Mouse (Mus musculus): ENCODE data around the gene Nphp1. TPM values are rescaled to one million over a fixed set of nuclear protein-coding genes. Genes with fewer than 3 reads are reported as not detected.

Gene Nphp1
- polyA plus RNA-seq, 1 experiment: 25.9 TPM

DNA sequence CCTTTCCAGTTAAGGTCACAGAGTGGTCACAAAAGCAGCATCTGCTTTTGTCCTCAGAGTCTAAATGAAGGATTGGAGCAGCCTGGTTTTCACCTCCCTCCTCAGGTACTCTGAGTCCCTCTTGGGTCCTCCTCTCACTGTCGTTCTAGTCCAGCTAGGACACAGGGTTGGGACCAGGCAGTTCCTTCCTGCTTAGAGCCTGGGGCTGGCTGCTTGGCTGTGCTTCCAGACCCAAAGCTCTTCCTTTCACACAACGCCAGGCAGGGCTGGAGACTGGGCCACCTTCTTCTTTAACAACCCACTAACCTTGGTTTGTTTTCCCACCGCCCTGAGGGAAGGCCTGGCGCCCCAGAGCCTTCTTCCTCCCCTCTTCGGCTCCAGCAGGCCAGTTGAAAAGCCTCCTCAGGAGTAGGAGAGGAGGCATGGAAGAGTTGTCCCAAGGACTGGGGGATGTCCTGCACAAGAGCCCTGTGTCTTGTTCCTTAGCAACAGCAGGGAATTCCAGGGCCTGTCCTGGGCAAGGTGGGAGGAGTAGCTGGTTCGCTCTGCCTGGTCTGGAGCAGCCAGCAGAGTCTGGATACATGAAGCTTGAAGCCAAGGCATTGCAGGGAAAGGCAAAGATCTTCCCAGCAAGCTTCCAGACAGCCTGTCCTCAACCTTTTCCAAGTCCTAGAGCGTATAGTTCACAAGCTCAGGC lies 58.2 kb downstream of the Nphp1 start:
- WGBS: 72% methylated on average over 7 of the region's 7 CpGs
- Histone ChIP-seq H3K4me1 (ENCODE audit: control insufficient read depth, insufficient read depth, low read length) (0 out of 2 replicates have a peak, but pooled peaks cover 3% of the 10 kb centered on the region), H3K27ac (ENCODE audit: insufficient read depth, low read depth, low read length) (no peak overlapping the region), H3K27me3 (replicated peaks; ENCODE audit: control insufficient read depth, insufficient read depth, low read length) (no peaks in the 10 kb centered on the region), H3K4me3 (ENCODE audit: insufficient read depth, low read depth, low read length) (no peak overlapping the region), H3K36me3 (ENCODE audit: control insufficient read depth, insufficient read depth, low read length) (no peaks in the 10 kb centered on the region)
- TF ChIP-seq POLR2A (IDR thresholded peaks at IDR 0.05; ENCODE audit: low read depth, low read length): no peak
- no peak for TF ChIP-seq CTCF (conservative IDR thresholded peaks at IDR 0.05; ENCODE audit: insufficient read depth, insufficient read length, low read depth, low read length)
- DNase-seq: no peak

DNA sequence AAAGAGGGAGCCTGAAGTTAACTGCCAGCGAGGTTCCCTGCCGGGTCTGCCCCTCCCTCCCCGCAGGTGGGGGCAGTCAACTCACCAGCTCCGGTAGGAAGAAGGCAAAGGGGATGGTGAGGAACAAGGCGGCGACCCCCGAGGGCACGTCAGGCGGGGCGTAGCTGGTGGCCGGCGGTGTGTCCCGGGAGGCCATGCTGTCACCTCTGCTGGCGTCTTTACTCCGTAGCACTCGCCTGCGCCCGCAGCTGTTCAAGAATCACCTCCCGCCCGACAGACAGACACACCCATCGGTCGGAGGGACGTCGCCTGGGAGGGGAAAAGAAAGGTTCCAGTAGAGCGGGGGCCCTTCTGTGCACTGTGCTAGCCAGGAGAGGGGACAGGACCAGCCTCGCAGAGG lies 59.0 kb downstream of the Nphp1 start, which contains the start of gene Mall:
Gene Mall, minus strand, starts transcription at position 262 of the 400 bp plus-strand sequence.
- H3K27me3 ChIP-seq (replicated peaks; ENCODE audit: control insufficient read depth, insufficient read depth, low read length): no peaks in the 10 kb centered on the region
- WGBS: 6% methylated on average over 26 of the region's 26 CpGs
- H3K4me3 ChIP-seq (ENCODE audit: insufficient read depth, low read depth, low read length): peak within 1 kb of the TSS; percentile 43; the same call in 1 of the 2 replicates
- no peak within 1 kb of the TSS for H3K27ac ChIP-seq (ENCODE audit: insufficient read depth, low read depth, low read length)
- no peaks in the 10 kb centered on the region for H3K36me3 ChIP-seq (ENCODE audit: control insufficient read depth, insufficient read depth, low read length)
- DNase-seq: no peak
- TF ChIP-seq POLR2A (IDR thresholded peaks at IDR 0.05; ENCODE audit: low read depth, low read length): no peak
- TF ChIP-seq CTCF (conservative IDR thresholded peaks at IDR 0.05; ENCODE audit: insufficient read depth, insufficient read length, low read depth, low read length): no peak
- H3K4me1 ChIP-seq (ENCODE audit: control insufficient read depth, insufficient read depth, low read length): 0 out of 2 replicates have a peak, but pooled peaks cover 3% of the 10 kb centered on the region

DNA sequence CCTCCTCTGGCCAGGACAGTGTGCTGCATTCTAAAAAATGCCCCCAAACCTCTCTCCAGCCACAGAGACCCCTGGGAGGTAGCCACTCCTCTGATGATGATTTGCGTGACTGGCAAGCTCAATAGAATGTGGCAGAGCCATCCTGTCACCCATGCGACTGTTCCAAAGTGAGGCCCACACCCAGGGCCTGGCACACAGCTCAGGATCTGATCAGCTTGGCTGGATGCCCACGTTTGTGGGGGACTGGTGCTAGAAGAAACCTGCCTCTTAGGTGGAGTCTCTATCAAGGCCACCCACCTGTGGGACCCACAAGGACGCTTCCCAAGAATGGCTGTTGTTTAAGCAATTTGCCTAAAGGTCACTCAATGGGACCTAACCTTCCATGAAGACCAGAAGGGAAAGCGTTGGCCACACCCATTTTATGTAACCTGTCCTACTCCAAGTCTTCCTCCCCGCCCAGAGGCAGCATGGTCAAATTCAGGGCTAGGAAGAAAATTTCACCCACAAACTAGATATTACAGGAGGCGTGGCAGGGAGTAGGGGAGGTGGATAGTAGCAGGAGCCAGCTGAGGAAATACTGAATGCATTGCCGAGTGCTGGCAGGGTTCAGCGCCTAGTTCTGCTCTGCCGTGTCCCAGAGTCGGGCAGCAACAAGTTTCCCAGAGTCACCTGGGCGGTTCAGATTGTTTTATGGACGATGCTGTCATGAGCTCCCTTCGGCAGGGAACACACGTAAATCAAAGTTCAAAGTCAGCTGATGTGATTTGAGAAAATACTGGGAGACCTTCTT lies 59.8 kb downstream of the Nphp1 start:
- DNase-seq: no peak
- H3K4me1 ChIP-seq (ENCODE audit: control insufficient read depth, insufficient read depth, low read length): 0 out of 2 replicates have a peak, but pooled peaks cover 3% of the 10 kb centered on the region
- no peaks in the 10 kb centered on the region for H3K27me3 ChIP-seq (replicated peaks; ENCODE audit: control insufficient read depth, insufficient read depth, low read length)
- TF ChIP-seq POLR2A (IDR thresholded peaks at IDR 0.05; ENCODE audit: low read depth, low read length): no peak
- no peak for TF ChIP-seq CTCF (conservative IDR thresholded peaks at IDR 0.05; ENCODE audit: insufficient read depth, insufficient read length, low read depth, low read length)
- no peak overlapping the region for H3K27ac ChIP-seq (ENCODE audit: insufficient read depth, low read depth, low read length)
- no peaks in the 10 kb centered on the region for H3K36me3 ChIP-seq (ENCODE audit: control insufficient read depth, insufficient read depth, low read length)
- WGBS: 44% methylated on average over 15 of the region's 15 CpGs
- H3K4me3 ChIP-seq (ENCODE audit: insufficient read depth, low read depth, low read length): no peak overlapping the region

- 72% methylated on average over 6 of the region's 6 CpGs for WGBS
- H3K4me1 ChIP-seq (ENCODE audit: control insufficient read depth, insufficient read depth, low read length): 0 out of 2 replicates have a peak, but pooled peaks cover 6% of the 10 kb centered on the region
- H3K27me3 ChIP-seq (replicated peaks; ENCODE audit: control insufficient read depth, insufficient read depth, low read length): no peaks in the 10 kb centered on the region
- H3K4me3 ChIP-seq (ENCODE audit: insufficient read depth, low read depth, low read length): no peak overlapping the region
- H3K36me3 ChIP-seq (ENCODE audit: control insufficient read depth, insufficient read depth, low read length): no peaks in the 10 kb centered on the region
- no peak for TF ChIP-seq CTCF (conservative IDR thresholded peaks at IDR 0.05; ENCODE audit: insufficient read depth, insufficient read length, low read depth, low read length)
- no peak for TF ChIP-seq POLR2A (IDR thresholded peaks at IDR 0.05; ENCODE audit: low read depth, low read length)
- no peak overlapping the region for H3K27ac ChIP-seq (ENCODE audit: insufficient read depth, low read depth, low read length)
- no peak for DNase-seq
These were observed 60.6 kb downstream of the Nphp1 start for GRCm38 (mm10) chr2:127728146-127728545.

GRCm38 (mm10) chr2:127723193-127723592 lies 65.5 kb downstream of the Nphp1 start:
- TF ChIP-seq CTCF (conservative IDR thresholded peaks at IDR 0.05; ENCODE audit: insufficient read depth, insufficient read length, low read depth, low read length) (no peak), POLR2A (IDR thresholded peaks at IDR 0.05; ENCODE audit: low read depth, low read length) (no peak)
- no peaks in the 10 kb centered on the region for H3K36me3 ChIP-seq (ENCODE audit: control insufficient read depth, insufficient read depth, low read length)

DNA sequence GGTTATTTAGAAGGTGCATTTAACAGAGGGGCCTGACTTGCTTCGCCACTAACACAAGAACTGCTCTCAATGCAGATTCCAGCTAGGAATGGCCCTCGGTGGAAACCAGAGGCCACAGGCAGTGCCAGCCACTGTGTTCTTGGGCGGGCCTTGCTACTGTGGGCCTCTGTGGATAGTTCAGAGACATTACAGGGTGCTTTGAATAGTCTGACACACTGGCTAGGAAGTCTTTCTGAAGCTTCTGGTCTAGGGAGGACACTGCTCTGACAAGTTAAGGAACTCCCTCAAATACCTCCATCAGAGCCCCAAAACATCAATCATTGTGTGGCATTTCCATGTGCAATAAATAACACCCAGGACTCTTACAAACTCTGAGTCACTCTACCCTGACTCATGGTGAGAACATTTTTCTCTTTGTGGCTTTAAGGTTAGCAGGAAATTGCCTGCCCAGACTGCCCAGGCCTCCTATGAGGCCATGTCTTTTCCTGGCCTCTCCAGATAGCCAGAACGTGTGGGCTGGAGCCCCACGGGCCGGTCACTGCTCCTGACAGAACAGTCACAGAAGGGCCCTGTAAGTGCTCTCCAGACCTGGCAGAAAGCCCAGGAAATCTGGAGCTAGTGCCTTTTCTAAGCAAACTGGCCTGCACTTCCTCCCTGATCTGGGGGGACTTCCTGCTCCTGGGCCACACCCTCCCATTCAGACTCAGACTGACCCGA lies 66.4 kb downstream of the Nphp1 start:
- WGBS: 33% methylated on average over 7 of the region's 7 CpGs
- TF ChIP-seq CTCF (conservative IDR thresholded peaks at IDR 0.05; ENCODE audit: insufficient read depth, insufficient read length, low read depth, low read length) (no peak), POLR2A (IDR thresholded peaks at IDR 0.05; ENCODE audit: low read depth, low read length) (no peak)

More at GRCm38 (mm10) chr2:127723193-127723592, 65.5 kb downstream of the Nphp1 start:
- H3K27me3 ChIP-seq (replicated peaks; ENCODE audit: control insufficient read depth, insufficient read depth, low read length): no peaks in the 10 kb centered on the region
- DNase-seq: no peak
- no peak overlapping the region for H3K4me3 ChIP-seq (ENCODE audit: insufficient read depth, low read depth, low read length)
- 0 out of 2 replicates have a peak, but pooled peaks cover 4% of the 10 kb centered on the region for H3K4me1 ChIP-seq (ENCODE audit: control insufficient read depth, insufficient read depth, low read length)
- peak overlapping the region; percentile 34 for H3K27ac ChIP-seq (ENCODE audit: insufficient read depth, low read depth, low read length)
- 58% methylated on average over 4 of the region's 4 CpGs for WGBS

More for the DNA sequence above, 66.4 kb downstream of the Nphp1 start:
- H3K4me1 ChIP-seq (ENCODE audit: control insufficient read depth, insufficient read depth, low read length): 0 out of 2 replicates have a peak, but pooled peaks cover 4% of the 10 kb centered on the region
- peak overlapping the region; percentile 73 for H3K27ac ChIP-seq (ENCODE audit: insufficient read depth, low read depth, low read length)
- no peak overlapping the region for H3K4me3 ChIP-seq (ENCODE audit: insufficient read depth, low read depth, low read length)
- H3K36me3 ChIP-seq (ENCODE audit: control insufficient read depth, insufficient read depth, low read length): no peaks in the 10 kb centered on the region
- no peaks in the 10 kb centered on the region for H3K27me3 ChIP-seq (replicated peaks; ENCODE audit: control insufficient read depth, insufficient read depth, low read length)
- DNase-seq: peak; percentile 90

Measured in kidney, adult 2 months (tissue).